Mouse (Mus musculus): ENCODE results near the gene Sco2. TPM values are rescaled to one million over a fixed set of nuclear protein-coding genes. Genes with fewer than 3 reads are reported as not detected.

Gene Sco2
- polyA plus RNA-seq, 1 experiment from 2014 or later = 9.7 TPM

GRCm38 (mm10) chr15:89374801-89375534, 1.3 kb upstream of the Sco2 start:
- Histone ChIP-seq H3K9ac (replicated peaks; ENCODE audit: low read length) (peak overlapping the region; percentile 88; the same call in 1 of the 2 replicates), H3K27me3 (ENCODE audit: insufficient read depth, low read length) (peaks cover 39% of the 10 kb centered on the region), H3K4me3 (ENCODE audit: low read length) (no peak overlapping the region), H3K27ac (ENCODE audit: low read length) (no peak overlapping the region), H3K4me2 (replicated peaks; ENCODE audit: low read depth, low read length) (no peak overlapping the region), H3K4me1 (ENCODE audit: insufficient read depth, low read length) (peaks cover 30% of the 10 kb centered on the region), H3K36me3 (ENCODE audit: insufficient read depth, low read length) (peaks cover 25% of the 10 kb centered on the region), H3K9me3 (ENCODE audit: low read length) (no peaks in the 10 kb centered on the region)
- no peak for ATAC-seq (ENCODE audit: low FRiP score, low TSS enrichment)
- 88% methylated on average over 17 of the region's 17 CpGs for WGBS

- H3K9me3 ChIP-seq (ENCODE audit: low read length) = no peaks in the 10 kb centered on the region
- peaks cover 27% of the 10 kb centered on the region for H3K4me1 ChIP-seq (ENCODE audit: insufficient read depth, low read length)
- H3K9ac ChIP-seq (replicated peaks; ENCODE audit: low read length) = peak overlapping the region; percentile 88
- H3K4me2 ChIP-seq (replicated peaks; ENCODE audit: low read depth, low read length) = peak overlapping the region; percentile 90
- peaks cover 31% of the 10 kb centered on the region for H3K36me3 ChIP-seq (ENCODE audit: insufficient read depth, low read length)
- peak overlapping the region; percentile 97 for H3K27ac ChIP-seq (ENCODE audit: low read length)
- H3K27me3 ChIP-seq (ENCODE audit: insufficient read depth, low read length) = peaks cover 34% of the 10 kb centered on the region
- 51% methylated on average over 9 of the region's 9 CpGs for WGBS
- H3K4me3 ChIP-seq (ENCODE audit: low read length) = peak overlapping the region; percentile 79
- ATAC-seq (ENCODE audit: low FRiP score, low TSS enrichment) = no peak
These were observed 694 bp upstream of the Sco2 start for GRCm38 (mm10) chr15:89374340-89374739.

- 1% methylated on average over 35 of the region's 35 CpGs for WGBS
- peaks cover 16% of the 10 kb centered on the region for H3K4me1 ChIP-seq (ENCODE audit: insufficient read depth, low read length)
- peak overlapping the region; percentile 90 for H3K4me2 ChIP-seq (replicated peaks; ENCODE audit: low read depth, low read length)
- peak overlapping the region; percentile 88 for H3K9ac ChIP-seq (replicated peaks; ENCODE audit: low read length)
- H3K27ac ChIP-seq (ENCODE audit: low read length) = peak overlapping the region; percentile 97
- ATAC-seq (ENCODE audit: low FRiP score, low TSS enrichment) = peak; percentile 88
- H3K27me3 ChIP-seq (ENCODE audit: insufficient read depth, low read length) = peaks cover 23% of the 10 kb centered on the region
- no peaks in the 10 kb centered on the region for H3K9me3 ChIP-seq (ENCODE audit: low read length)
- peaks cover 37% of the 10 kb centered on the region for H3K36me3 ChIP-seq (ENCODE audit: insufficient read depth, low read length)
- H3K4me3 ChIP-seq (ENCODE audit: low read length) = peak overlapping the region; percentile 79
These were observed 452 bp downstream of the Sco2 start for GRCm38 (mm10) chr15:89373027-89373761.

GRCm38 (mm10) chr15:89372536-89372935, 1.1 kb downstream of the Sco2 start:
- Histone ChIP-seq H3K4me3 (ENCODE audit: low read length) (peak overlapping the region; percentile 79; the same call in 1 of the 2 replicates), H3K9me3 (ENCODE audit: low read length) (no peaks in the 10 kb centered on the region), H3K36me3 (ENCODE audit: insufficient read depth, low read length) (peaks cover 44% of the 10 kb centered on the region), H3K4me2 (replicated peaks; ENCODE audit: low read depth, low read length) (peak overlapping the region; percentile 90), H3K9ac (replicated peaks; ENCODE audit: low read length) (peak overlapping the region; percentile 88; the same call in 1 of the 2 replicates), H3K27me3 (ENCODE audit: insufficient read depth, low read length) (peaks cover 16% of the 10 kb centered on the region), H3K4me1 (ENCODE audit: insufficient read depth, low read length) (peaks cover 14% of the 10 kb centered on the region), H3K27ac (ENCODE audit: low read length) (0 out of 2 replicates have a peak overlapping the region, but pooled peaks have one; percentile 20)
- ATAC-seq (ENCODE audit: low FRiP score, low TSS enrichment) = no peak
- 71% methylated on average over 7 of the region's 7 CpGs for WGBS

- peaks cover 14% of the 10 kb centered on the region for H3K4me1 ChIP-seq (ENCODE audit: insufficient read depth, low read length)
- H3K4me3 ChIP-seq (ENCODE audit: low read length) = no peak overlapping the region
- no peak overlapping the region for H3K9ac ChIP-seq (replicated peaks; ENCODE audit: low read length)
- peaks cover 11% of the 10 kb centered on the region; the same call in 1 of the 2 replicates for H3K27me3 ChIP-seq (ENCODE audit: insufficient read depth, low read length)
- H3K36me3 ChIP-seq (ENCODE audit: insufficient read depth, low read length) = peaks cover 49% of the 10 kb centered on the region
- no peaks in the 10 kb centered on the region for H3K9me3 ChIP-seq (ENCODE audit: low read length)
- H3K4me2 ChIP-seq (replicated peaks; ENCODE audit: low read depth, low read length) = no peak overlapping the region
- ATAC-seq (ENCODE audit: low FRiP score, low TSS enrichment) = no peak
- 0 out of 2 replicates have a peak overlapping the region, but pooled peaks have one; percentile 20 for H3K27ac ChIP-seq (ENCODE audit: low read length)
- 87% methylated on average over 13 of the region's 13 CpGs for WGBS
These were observed 1.6 kb downstream of the Sco2 start for GRCm38 (mm10) chr15:89372068-89372467.

- Histone ChIP-seq H3K27me3 (ENCODE audit: insufficient read depth, low read length) (no peaks in the 10 kb centered on the region), H3K36me3 (ENCODE audit: insufficient read depth, low read length) (peaks cover 86% of the 10 kb centered on the region), H3K4me2 (replicated peaks; ENCODE audit: low read depth, low read length) (no peak overlapping the region), H3K9ac (replicated peaks; ENCODE audit: low read length) (no peak overlapping the region), H3K4me3 (ENCODE audit: low read length) (no peak overlapping the region), H3K9me3 (ENCODE audit: low read length) (no peaks in the 10 kb centered on the region), H3K4me1 (ENCODE audit: insufficient read depth, low read length) (no peaks in the 10 kb centered on the region), H3K27ac (ENCODE audit: low read length) (no peak overlapping the region)
- WGBS = 86% methylated on average over 4 of the region's 4 CpGs
- no peak for ATAC-seq (ENCODE audit: low FRiP score, low TSS enrichment)
These were observed 8.5 kb downstream of the Sco2 start for GRCm38 (mm10) chr15:89365141-89365551.

- Histone ChIP-seq H3K4me1 (ENCODE audit: insufficient read depth, low read length) (peaks cover 2% of the 10 kb centered on the region; the same call in 1 of the 2 replicates), H3K27me3 (ENCODE audit: insufficient read depth, low read length) (no peaks in the 10 kb centered on the region), H3K4me2 (replicated peaks; ENCODE audit: low read depth, low read length) (no peak overlapping the region), H3K27ac (ENCODE audit: low read length) (no peak overlapping the region), H3K9me3 (ENCODE audit: low read length) (no peaks in the 10 kb centered on the region), H3K9ac (replicated peaks; ENCODE audit: low read length) (no peak overlapping the region), H3K4me3 (ENCODE audit: low read length) (no peak overlapping the region), H3K36me3 (ENCODE audit: insufficient read depth, low read length) (peaks cover 71% of the 10 kb centered on the region)
- no peak for ATAC-seq (ENCODE audit: low FRiP score, low TSS enrichment)
- WGBS = 84% methylated on average over 7 of the region's 7 CpGs
These were observed 10.6 kb downstream of the Sco2 start for GRCm38 (mm10) chr15:89363051-89363450.

GRCm38 (mm10) chr15:89358784-89359183, 14.9 kb downstream of the Sco2 start:
- H3K4me1 ChIP-seq (ENCODE audit: insufficient read depth, low read length) = peaks cover 22% of the 10 kb centered on the region
- H3K36me3 ChIP-seq (ENCODE audit: insufficient read depth, low read length) = peaks cover 29% of the 10 kb centered on the region
- H3K4me3 ChIP-seq (ENCODE audit: low read length) = no peak overlapping the region
- no peak overlapping the region for H3K9ac ChIP-seq (replicated peaks; ENCODE audit: low read length)
- no peaks in the 10 kb centered on the region for H3K27me3 ChIP-seq (ENCODE audit: insufficient read depth, low read length)
- H3K9me3 ChIP-seq (ENCODE audit: low read length) = no peaks in the 10 kb centered on the region
- H3K4me2 ChIP-seq (replicated peaks; ENCODE audit: low read depth, low read length) = no peak overlapping the region
- WGBS = 78% methylated on average over 3 of the region's 3 CpGs
- ATAC-seq (ENCODE audit: low FRiP score, low TSS enrichment) = no peak
- H3K27ac ChIP-seq (ENCODE audit: low read length) = no peak overlapping the region

- Histone ChIP-seq H3K9ac (replicated peaks; ENCODE audit: low read length) (peak overlapping the region; percentile 77), H3K4me3 (ENCODE audit: low read length) (peak overlapping the region; percentile 62), H3K36me3 (ENCODE audit: insufficient read depth, low read length) (peaks cover 32% of the 10 kb centered on the region), H3K27me3 (ENCODE audit: insufficient read depth, low read length) (no peaks in the 10 kb centered on the region), H3K27ac (ENCODE audit: low read length) (peak overlapping the region; percentile 89), H3K4me2 (replicated peaks; ENCODE audit: low read depth, low read length) (peak overlapping the region; percentile 76), H3K9me3 (ENCODE audit: low read length) (no peaks in the 10 kb centered on the region), H3K4me1 (ENCODE audit: insufficient read depth, low read length) (peaks cover 22% of the 10 kb centered on the region)
- peak; percentile 74 for ATAC-seq (ENCODE audit: low FRiP score, low TSS enrichment)
- under 1% methylated on average over 15 of the region's 15 CpGs for WGBS
These were observed 17.3 kb downstream of the Sco2 start for GRCm38 (mm10) chr15:89356372-89356771.
